Mouse (Mus musculus) myocyte (in vitro differentiated cells): ENCODE measurements around the gene Gng2.

ENCODE experiments used
- CEBPB ChIP-seq: IDR thresholded peaks from 2 replicates; pipeline ENCODE4 v1.6.1; 2011; ENCODE audit warnings: mild to moderate bottlenecking, moderate library complexity; ENCODE audit not compliant: poor library complexity, insufficient read depth, severe bottlenecking
- E2F4 ChIP-seq: IDR thresholded peaks from one replicate; pipeline ENCODE4 v1.6.1; 2011; ENCODE audit warnings: mild to moderate bottlenecking, control low read depth, moderate library complexity; ENCODE audit not compliant: insufficient read depth
- MAX ChIP-seq: IDR thresholded peaks from one replicate; pipeline ENCODE4 v1.6.1; 2011; ENCODE audit warnings: low read depth, mild to moderate bottlenecking, control low read depth
- MYOD1 ChIP-seq, 3 experiments: IDR thresholded peaks; one replicate each; pipeline ENCODE4 v1.6.1; 2011; ENCODE audit warnings: control low read depth in 2 of 3, low read depth in 2 of 3, mild to moderate bottlenecking in 2 of 3, moderate library complexity in 1 of 3; ENCODE audit not compliant: insufficient read length in 2 of 3, control insufficient read depth in 1 of 3
- POLR2A ChIP-seq: IDR thresholded peaks from one replicate; pipeline ENCODE4 v1.6.1; 2011; ENCODE audit warnings: low read depth, mild to moderate bottlenecking, control low read depth, moderate library complexity; ENCODE audit not compliant: insufficient read length
- POLR2AphosphoS2 ChIP-seq: IDR thresholded peaks from one replicate; pipeline ENCODE4 v1.6.1; 2011; ENCODE audit warnings: low read depth, control low read depth; ENCODE audit not compliant: insufficient read length
- TCF12 ChIP-seq: IDR thresholded peaks from one replicate; pipeline ENCODE4 v1.6.1; 2011; ENCODE audit warnings: mild to moderate bottlenecking, control low read depth; ENCODE audit not compliant: poor library complexity, insufficient read depth, severe bottlenecking
- TCF3 ChIP-seq: IDR thresholded peaks from one replicate; pipeline ENCODE4 v1.6.1; 2011; ENCODE audit warnings: low read depth, control low read depth; ENCODE audit not compliant: insufficient read length
- USF1 ChIP-seq: IDR thresholded peaks from one replicate; pipeline ENCODE4 v1.6.1; 2011; ENCODE audit warnings: low read depth, mild to moderate bottlenecking, control low read depth, moderate library complexity

DNA sequence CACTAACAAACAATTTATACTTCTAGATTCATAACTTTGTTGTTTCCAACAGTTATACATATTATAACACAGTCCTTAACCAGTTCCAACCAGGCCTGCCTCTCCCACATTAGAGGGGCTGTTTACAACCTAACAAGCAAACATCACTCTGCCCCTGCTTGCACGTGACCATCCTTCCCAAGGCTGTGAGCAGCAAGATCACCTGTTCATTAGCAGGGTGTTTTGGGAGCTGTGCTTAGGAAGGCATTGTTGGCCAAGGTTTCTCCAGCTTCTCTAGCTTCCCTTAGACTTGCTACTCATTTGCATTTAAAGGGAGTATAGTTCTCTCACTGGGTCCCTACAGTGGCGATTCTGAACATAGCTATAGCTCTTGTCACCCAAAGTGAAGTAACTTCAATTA lies 119.1 kb downstream of the Gng2 start:
- TF ChIP-seq MAX (no peak), POLR2AphosphoS2 (no peak), USF1 (no peak), POLR2A (no peak), TCF12 (no peak), MYOD1 (IDR thresholded peaks at IDR 0.05; ENCODE audit: control insufficient read depth in 1 of 3, insufficient read length in 2 of 3, low read depth in 2 of 3) (no peak), TCF3 (no peak), CEBPB (no peak), E2F4 (no peak)
